Mouse (Mus musculus) stomach, postnatal 0 days (tissue): ENCODE measurements at regions not wholly inside any gene's neighbourhood (a gene's known extent, or its start where the extent isn't known, plus 50 kb on each side); places are given as distances from the start of the nearest gene placed in this dataset.

Source experiments
- ATAC-seq: fragments of 200-750 bp; cut with Nextera tagmentation; 2 replicates; pipeline ENCODE4 v1.8.0; 2017; ENCODE audit not compliant: low FRiP score, low TSS enrichment
- DNase-seq: peaks from one replicate; pipeline ENCODE4 v3.0.0-alpha.2; 2016; ENCODE audit warnings: low spot score
- H3K27ac ChIP-seq: fragments of 300-500 bp; sonication (generic); replicated peaks from 2 replicates; pipeline ENCODE4 v1.5.1; 2014; ENCODE audit warnings: mild to moderate bottlenecking, control low read depth
- H3K27me3 ChIP-seq: fragments of 300-500 bp; sonication (generic); 2 replicates; pipeline ENCODE4 v1.6.1; 2014; ENCODE audit warnings: low read length; ENCODE audit not compliant: control insufficient read depth, insufficient read depth
- H3K36me3 ChIP-seq: fragments of 300-500 bp; sonication (generic); 2 replicates; pipeline ENCODE4 v1.6.1; 2014; ENCODE audit warnings: low read length, mixed read lengths; ENCODE audit not compliant: control insufficient read depth, insufficient read depth
- H3K4me1 ChIP-seq: fragments of 300-500 bp; sonication (generic); replicated peaks from 2 replicates; pipeline ENCODE4 v1.6.1; 2014; ENCODE audit warnings: antibody characterized with exemption; ENCODE audit not compliant: control insufficient read depth, insufficient read depth
- H3K4me2 ChIP-seq: fragments of 300-500 bp; sonication (generic); replicated peaks from 2 replicates; pipeline ENCODE4 v1.6.1; 2014; ENCODE audit warnings: low read depth, mild to moderate bottlenecking, control low read depth, moderate library complexity
- H3K4me3 ChIP-seq: fragments of 300-500 bp; sonication (generic); 2 replicates; pipeline ENCODE4 v1.5.1; 2014; ENCODE audit warnings: low read depth, low read length, control low read depth
- H3K9ac ChIP-seq: fragments of 300-500 bp; sonication (generic); 2 replicates; pipeline ENCODE4 v1.6.1; 2014; ENCODE audit warnings: mild to moderate bottlenecking, low read length, control low read depth, mixed read lengths
- H3K9me3 ChIP-seq: fragments of 300-500 bp; sonication (generic); 2 replicates; pipeline ENCODE4 v1.6.1; 2016; ENCODE audit warnings: low read length; ENCODE audit not compliant: control insufficient read depth
- CTCF ChIP-seq: IDR thresholded peaks from 2 replicates; pipeline ENCODE4 v1.5.1; 2016; ENCODE audit warnings: antibody characterized with exemption, low read depth, mild to moderate bottlenecking, moderate library complexity
- EP300 ChIP-seq: optimal IDR thresholded peaks from 2 replicates; pipeline ENCODE3; 2016; ENCODE audit warnings: antibody characterized with exemption
- WGBS: fragments of 180-500 bp; shearing (Covaris S2); extraction: QIAGEN DNeasy Blood & Tissue Kit; methylation state at CpG from one replicate; pipeline ENCODE4 v1.1.7; 2014; 5-methylcytosine and 5-hydroxymethylcytosine counted together

DNA sequence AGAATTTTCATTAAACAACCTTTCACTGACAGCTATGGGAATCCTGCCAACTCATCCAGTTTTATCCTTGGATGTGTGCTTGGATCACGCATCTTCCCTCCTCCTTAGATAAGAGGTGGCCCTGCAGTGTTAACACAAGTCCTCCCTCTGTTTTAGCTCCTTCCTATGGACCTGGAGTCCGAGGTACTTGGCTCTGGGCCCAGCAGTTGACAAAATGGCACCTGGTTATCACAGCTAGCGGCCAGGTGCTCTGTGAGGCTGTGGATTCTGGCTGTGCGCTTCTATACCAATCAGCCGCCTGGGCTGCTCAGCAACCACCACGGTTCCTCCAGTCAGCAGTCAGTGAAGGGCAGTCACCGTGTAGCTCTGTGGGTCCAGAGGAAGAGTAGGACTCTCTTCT lies 157.4 kb downstream of the Prdm2 start:
- H3K36me3 ChIP-seq, result no peaks in the 10 kb centered on the region
- H3K27me3 ChIP-seq, result no peaks in the 10 kb centered on the region
- H3K4me3 ChIP-seq, result no peak overlapping the region
- H3K9ac ChIP-seq, result no peak overlapping the region
- no peak overlapping the region for H3K27ac ChIP-seq
- H3K4me2 ChIP-seq, result no peak overlapping the region
- DNase-seq (no peak), ATAC-seq (no peak)
- TF ChIP-seq CTCF, result no peak
- TF ChIP-seq EP300, result no peak
- H3K9me3 ChIP-seq, result no peaks in the 10 kb centered on the region
- H3K4me1 ChIP-seq, result no peaks in the 10 kb centered on the region
- 75% methylated on average over 7 of the region's 7 CpGs for WGBS

DNA sequence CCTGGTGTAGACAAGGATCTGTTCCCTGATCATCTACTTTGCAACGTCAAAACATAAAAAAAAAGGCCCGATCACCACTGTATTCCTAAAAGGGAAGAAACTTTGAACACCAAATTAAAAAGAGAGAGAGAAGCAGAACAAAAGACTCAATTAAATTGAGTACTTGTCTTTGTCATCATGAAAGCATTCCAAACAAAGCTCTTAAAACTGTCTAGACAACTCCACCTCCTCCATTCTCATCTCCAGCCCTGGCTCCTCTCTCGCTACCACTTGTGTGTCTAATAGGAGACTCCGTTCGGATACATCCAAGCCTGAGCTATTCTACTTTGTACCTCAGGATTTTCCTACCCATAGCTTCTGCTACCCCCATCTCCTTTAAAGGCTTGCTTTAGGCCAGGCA lies 159.8 kb downstream of the Prdm2 start:
- Histone ChIP-seq H3K36me3 (no peaks in the 10 kb centered on the region), H3K4me1 (no peaks in the 10 kb centered on the region), H3K9me3 (no peaks in the 10 kb centered on the region), H3K27me3 (no peaks in the 10 kb centered on the region), H3K4me3 (no peak overlapping the region), H3K9ac (no peak overlapping the region), H3K27ac (no peak overlapping the region), H3K4me2 (no peak overlapping the region)
- ATAC-seq (no peak), DNase-seq (no peak)
- TF ChIP-seq EP300, result no peak
- TF ChIP-seq CTCF, result no peak
- 87% methylated on average over 5 of the region's 5 CpGs for WGBS

GRCm38 (mm10) chr4:143051205-143051604 lies 161.6 kb downstream of the Prdm2 start:
- no peak overlapping the region for H3K4me3 ChIP-seq
- H3K9me3 ChIP-seq, result no peaks in the 10 kb centered on the region
- H3K4me1 ChIP-seq, result no peaks in the 10 kb centered on the region
- H3K4me2 ChIP-seq, result no peak overlapping the region
- WGBS, result 80% methylated on average over 1 of the region's 1 CpGs
- H3K27ac ChIP-seq, result no peak overlapping the region
- no peak overlapping the region for H3K9ac ChIP-seq
- ATAC-seq, result no peak
- no peak for DNase-seq
- H3K27me3 ChIP-seq, result no peaks in the 10 kb centered on the region
- TF ChIP-seq CTCF (no peak), EP300 (no peak)
- no peaks in the 10 kb centered on the region for H3K36me3 ChIP-seq

DNA sequence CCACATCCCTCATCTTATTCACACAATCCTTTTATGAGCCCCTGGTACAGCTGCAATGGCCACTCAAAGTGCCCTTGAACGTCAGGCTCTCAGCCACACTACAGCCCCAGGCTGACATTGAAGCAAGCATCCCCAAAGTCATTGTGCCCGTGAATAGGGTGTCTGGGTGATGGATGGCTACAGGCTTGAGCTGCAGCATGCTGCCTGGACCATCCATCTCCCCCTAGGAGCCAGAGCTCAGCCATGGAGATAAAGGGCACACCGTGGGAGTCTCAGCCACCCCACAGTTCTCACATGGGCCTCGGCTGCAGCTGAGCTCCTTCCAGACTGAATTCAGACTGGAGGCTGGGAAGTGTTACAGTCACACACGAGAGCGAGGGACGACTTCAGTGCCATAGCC lies 167.6 kb downstream of the Prdm2 start:
- 36% methylated on average over 7 of the region's 7 CpGs for WGBS
- no peaks in the 10 kb centered on the region for H3K27me3 ChIP-seq

DNA sequence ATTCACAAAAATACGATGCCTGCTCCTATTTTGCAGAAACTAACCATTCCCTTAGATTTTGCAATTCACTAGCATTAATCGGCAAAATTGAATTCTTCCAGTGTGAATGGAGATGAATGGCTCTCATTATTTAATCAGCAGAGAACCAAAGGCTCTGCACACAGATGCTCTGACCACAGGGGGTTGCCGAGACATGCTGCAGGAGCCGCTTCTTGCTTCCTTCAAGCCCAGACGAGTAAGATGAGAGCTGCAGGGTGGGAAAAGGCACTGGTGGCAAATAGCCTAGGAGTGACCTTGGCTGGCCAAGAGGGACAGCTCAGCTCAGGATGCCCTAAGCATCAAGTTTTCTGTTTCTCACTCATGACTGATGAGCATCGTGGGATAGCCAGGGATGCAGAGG lies 170.0 kb downstream of the Prdm2 start:
- H3K9ac ChIP-seq, result no peak overlapping the region
- 51% methylated on average over 6 of the region's 6 CpGs for WGBS
- H3K9me3 ChIP-seq, result no peaks in the 10 kb centered on the region
- H3K4me1 ChIP-seq, result no peaks in the 10 kb centered on the region
- DNase-seq (no peak), ATAC-seq (no peak)
- no peaks in the 10 kb centered on the region for H3K36me3 ChIP-seq
- no peaks in the 10 kb centered on the region for H3K27me3 ChIP-seq
- H3K4me3 ChIP-seq, result no peak overlapping the region
- H3K4me2 ChIP-seq, result no peak overlapping the region
- no peak overlapping the region for H3K27ac ChIP-seq
- TF ChIP-seq CTCF (no peak), EP300 (no peak)

More for the DNA sequence above, 167.6 kb downstream of the Prdm2 start:
- Histone ChIP-seq H3K4me1 (no peaks in the 10 kb centered on the region), H3K9ac (no peak overlapping the region), H3K4me3 (no peak overlapping the region), H3K4me2 (no peak overlapping the region), H3K27ac (no peak overlapping the region), H3K36me3 (no peaks in the 10 kb centered on the region), H3K9me3 (no peaks in the 10 kb centered on the region)
- no peak for ATAC-seq
- no peak for DNase-seq
- TF ChIP-seq EP300, result no peak
- TF ChIP-seq CTCF, result no peak

GRCm38 (mm10) chr4:143038626-143039025 lies 174.2 kb downstream of the Prdm2 start:
- no peak for DNase-seq
- Histone ChIP-seq H3K4me2 (no peak overlapping the region), H3K27me3 (no peaks in the 10 kb centered on the region), H3K4me3 (no peak overlapping the region), H3K9me3 (no peaks in the 10 kb centered on the region), H3K9ac (no peak overlapping the region), H3K4me1 (no peaks in the 10 kb centered on the region), H3K27ac (no peak overlapping the region), H3K36me3 (no peaks in the 10 kb centered on the region)
- WGBS, result 66% methylated on average over 9 of the region's 9 CpGs
- TF ChIP-seq CTCF (no peak), EP300 (no peak)
- no peak for ATAC-seq
